In the genomic region with DNA sequence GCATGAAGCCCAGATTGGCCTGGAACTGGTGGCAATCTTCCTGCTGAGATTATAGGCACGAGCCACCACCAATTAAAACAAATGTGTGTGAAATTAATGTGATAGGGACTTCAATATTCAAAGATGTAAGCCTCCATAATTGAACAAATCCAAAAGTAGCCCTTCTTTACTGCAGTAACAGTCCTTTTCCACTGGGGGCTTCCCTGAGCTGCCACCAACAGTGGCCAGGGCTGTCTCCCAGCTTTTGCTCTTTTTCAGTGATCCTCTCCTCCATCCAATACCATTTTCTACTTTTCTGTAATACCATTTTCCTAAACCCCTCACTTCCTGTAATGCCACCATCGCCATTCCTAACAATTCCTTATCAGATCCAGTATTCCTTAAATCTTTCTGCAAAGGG, we compare ENCODE assay signal across 8 mouse cellular contexts. TPM values are rescaled to one million over a fixed set of nuclear protein-coding genes. Genes with fewer than 3 reads are reported as not detected.
DNase-seq lines count a peak whose midpoint lies in the region; ATAC-seq and TF ChIP-seq lines count a peak whose summit lies in the region.

No protein-coding gene starts in this region.

- no peaks in the 10 kb centered on the region for H3K4me1 ChIP-seq in thymus, adult 2 months (replicated peaks; ENCODE audit: control insufficient read depth, insufficient read depth, low read length)

- intact Hi-C loops in heart, postnatal 36 days (cut with DNase I): loop anchor here (2.0 to 5.0 kb wide), 3 partner anchors 161 to 605 kb away; no protein-coding TSS in a partner anchor

- TF ChIP-seq POLR2A in thymus, adult 2 months (IDR thresholded peaks at IDR 0.05; ENCODE audit: control insufficient read depth, extremely low read depth, insufficient read depth, low read length, poor library complexity): no peak

- DNase-seq in heart, postnatal 4 days: peak; percentile 14
- DNase-seq in heart, postnatal 36 days: no peak
- peak; percentile 7 for DNase-seq in thymus, adult 2 months
- no peak for DNase-seq in thymus, postnatal 25 days
- peak; percentile 19 for DNase-seq in splenic B cell, adult 2 months (ENCODE audit: low read depth, low spot score)
- DNase-seq in left cerebral cortex, adult 9 months (ENCODE audit: low spot score in 2 of 2): no peak
- DNase-seq in thymus, adult 18-20 months: no peak

- no peak overlapping the region for H3K27ac ChIP-seq in thymus, adult 2 months (ENCODE audit: control insufficient read depth, insufficient read depth, low read length)

- H3K27me3 ChIP-seq in thymus, adult 2 months (ENCODE audit: control insufficient read depth, insufficient read depth, low read length): no peaks in the 10 kb centered on the region
- H3K27me3 ChIP-seq in splenic B cell, adult 2 months (ENCODE audit: control insufficient read depth, insufficient read depth, low read length, poor library complexity, severe bottlenecking): no peaks in the 10 kb centered on the region

- TF ChIP-seq CTCF in thymus, adult 2 months (IDR thresholded peaks at IDR 0.05; ENCODE audit: borderline replicate concordance, control insufficient read depth, extremely low read depth, insufficient read depth, low read length, poor library complexity): no peak

- WGBS in thymus, adult 2 months: 3% methylated on average over 2 of the region's 2 CpGs

- no peaks in the 10 kb centered on the region for H3K36me3 ChIP-seq in thymus, adult 2 months (ENCODE audit: control insufficient read depth, insufficient read depth, low read length)
- no peaks in the 10 kb centered on the region for H3K36me3 ChIP-seq in splenic B cell, adult 2 months (ENCODE audit: control insufficient read depth, insufficient read depth, low read length, poor library complexity, severe bottlenecking)

- peak; percentile 84 for ATAC-seq in common myeloid progenitor, adult 5-6 weeks (replicated peaks; ENCODE audit: low read depth, poor library complexity, severe bottlenecking)

- H3K4me3 ChIP-seq in thymus, adult 2 months (ENCODE audit: control insufficient read depth, insufficient read depth, low read length): no peak overlapping the region

RNA-seq across cellular contexts. Expression of a gene that starts 21.1 kb away (rescaled TPM):
- 10 to 100 TPM; 12.9 to 13.0 TPM for total RNA-seq in heart, postnatal 4 days (2021)
- 10 to 100 TPM; 10.9 to 13.3 TPM for total RNA-seq in heart, postnatal 36 days (2021)
- polyA plus RNA-seq in thymus, adult 2 months (2012; rRNA removed): 5.0 and 5.8 TPM in 2 replicates
- 28.2 and 41.1 TPM in 2 replicates for total RNA-seq in common myeloid progenitor, adult 5-6 weeks (2017)

Comparison
In these comparisons a context has a peak if more than half of its experiments do, and no peak if none do; other contexts are left out.
1. DNase-seq: peak in heart, postnatal 4 days (single experiment), thymus, adult 2 months (single experiment) and splenic B cell, adult 2 months (single experiment); none in heart, postnatal 36 days (0 of 2), thymus, postnatal 25 days (single experiment), left cerebral cortex, adult 9 months (0 of 2) and thymus, adult 18-20 months (0 of 2).